Mouse (Mus musculus) thymus, postnatal 36 days (tissue): Measurements from ENCODE around the gene BC025920.

ENCODE experiments used
- DNase-seq, 2 experiments: peaks; one replicate each; pipeline ENCODE4 v3.0.0; 2022; ENCODE audit warnings: mixed read lengths in 2 of 2

BC025920 gene

GRCm38 (mm10) chr10:81574081-81575056 is 31.7 kb upstream of the BC025920 start, which contains the start of gene Tle2:
Gene Tle2, plus strand, starts transcription at chr10:81574561.
- DNase-seq, result peak; percentile 32 to 64

GRCm38 (mm10) chr10:81575208-81575631 is 30.9 kb upstream of the BC025920 start:
- DNase-seq, result peak; percentile 51 to 67

GRCm38 (mm10) chr10:81575695-81576094 is 30.4 kb upstream of the BC025920 start:
- peak; percentile 56 to 64 for DNase-seq

GRCm38 (mm10) chr10:81579967-81580366 is 26.1 kb upstream of the BC025920 start:
- no peak for DNase-seq

GRCm38 (mm10) chr10:81580441-81581070 is 25.5 kb upstream of the BC025920 start:
- DNase-seq, result peak in 1 of 2 experiments; percentile 19

- peak in 1 of 2 experiments; percentile 4 for DNase-seq
These were observed 22.7 kb upstream of the BC025920 start for GRCm38 (mm10) chr10:81583347-81583746.

- DNase-seq, result no peak
These were observed 17.3 kb upstream of the BC025920 start for GRCm38 (mm10) chr10:81588739-81589138.

GRCm38 (mm10) chr10:81591846-81592245 is 14.2 kb upstream of the BC025920 start:
- DNase-seq, result no peak

- DNase-seq, result no peak
These were observed 13.4 kb upstream of the BC025920 start for GRCm38 (mm10) chr10:81592631-81593030.

GRCm38 (mm10) chr10:81593223-81593622 is 12.8 kb upstream of the BC025920 start:
- no peak for DNase-seq

GRCm38 (mm10) chr10:81593935-81594334 is 12.1 kb upstream of the BC025920 start:
- DNase-seq, result no peak

GRCm38 (mm10) chr10:81595599-81595998 is 10.5 kb upstream of the BC025920 start:
- no peak for DNase-seq

GRCm38 (mm10) chr10:81596611-81597010 is 9.5 kb upstream of the BC025920 start:
- no peak for DNase-seq

- peak; percentile 43 to 75 for DNase-seq
These were observed 8.7 kb upstream of the BC025920 start for GRCm38 (mm10) chr10:81597137-81597950.

GRCm38 (mm10) chr10:81598342-81598741 is 7.7 kb upstream of the BC025920 start:
- DNase-seq, result no peak

- DNase-seq, result no peak
These were observed 7.2 kb upstream of the BC025920 start for GRCm38 (mm10) chr10:81598871-81599270.

- DNase-seq, result peak; percentile 26 to 54
These were observed 6.4 kb upstream of the BC025920 start for GRCm38 (mm10) chr10:81599630-81600029.

GRCm38 (mm10) chr10:81600096-81600495 is 6.0 kb upstream of the BC025920 start:
- no peak for DNase-seq

GRCm38 (mm10) chr10:81600738-81601203 is 5.3 kb upstream of the BC025920 start, which contains the start of gene Tle6:
Gene Tle6, minus strand, starts transcription at chr10:81601073.
- peak; percentile 95 to 96 for DNase-seq

- no peak for DNase-seq
These were observed 4.6 kb upstream of the BC025920 start for GRCm38 (mm10) chr10:81601396-81601905.

GRCm38 (mm10) chr10:81602741-81603151 is 3.3 kb upstream of the BC025920 start:
- DNase-seq, result peak; percentile 53 to 55
